Mouse (Mus musculus): ENCODE data around the gene Prpsap1.

DNA sequence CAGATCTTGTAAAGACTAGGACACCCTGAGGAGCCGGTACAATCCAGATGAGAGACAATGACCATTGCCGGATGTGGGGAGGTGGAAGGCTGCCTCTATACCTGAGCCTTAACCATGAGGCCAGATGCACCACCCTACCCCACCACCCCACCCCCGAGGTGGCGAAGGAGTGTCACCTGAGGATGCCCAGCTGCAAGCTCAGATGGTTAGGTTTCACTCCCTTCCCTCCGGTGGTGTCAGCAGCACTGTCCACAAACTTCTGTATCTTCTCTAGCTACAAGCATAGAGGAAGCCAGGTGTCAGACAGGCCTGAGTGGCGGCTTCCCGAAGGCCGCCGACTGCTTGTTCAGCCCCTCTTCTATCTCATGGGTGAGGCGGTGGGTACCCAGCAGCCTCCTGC, 40.1 kb downstream of the Prpsap1 start:
- TF ChIP-seq CTCF (IDR thresholded peaks at IDR 0.05; ENCODE audit: low read depth): no peak
- no peak for TF ChIP-seq EP300 (IDR thresholded peaks at IDR 0.05; ENCODE audit: low read depth)
